Mouse (Mus musculus) limb, embryonic 13.5 days (tissue): Measurements from ENCODE around the gene Cdh4. TPM values are rescaled to one million over a fixed set of nuclear protein-coding genes. Genes with fewer than 3 reads are reported as not detected.

Experiments
- ATAC-seq: fragments of 200-750 bp; cut with Nextera tagmentation; 2 replicates; pipeline ENCODE4 v1.8.0; 2017; ENCODE audit warnings: low read depth, moderate number of reproducible peaks, moderate TSS enrichment; ENCODE audit not compliant: low FRiP score
- H3K27ac ChIP-seq: fragments of 300-500 bp; sonication (generic); 2 replicates; pipeline ENCODE4 v1.5.1; 2015; ENCODE audit warnings: inconsistent platforms, mild to moderate bottlenecking, moderate library complexity
- H3K27me3 ChIP-seq: fragments of 300-500 bp; sonication (generic); 2 replicates; pipeline ENCODE4 v1.6.1; 2015; ENCODE audit warnings: mild to moderate bottlenecking, inconsistent platforms
- H3K36me3 ChIP-seq: fragments of 300-500 bp; sonication (generic); 2 replicates; pipeline ENCODE4 v1.6.1; 2015; ENCODE audit warnings: inconsistent platforms, mild to moderate bottlenecking, moderate library complexity
- H3K4me1 ChIP-seq: fragments of 300-500 bp; sonication (generic); 2 replicates; pipeline ENCODE4 v1.6.1; 2015; ENCODE audit warnings: inconsistent platforms
- H3K4me2 ChIP-seq: fragments of 300-500 bp; sonication (generic); replicated peaks from 2 replicates; pipeline ENCODE4 v1.6.1; 2015; ENCODE audit warnings: inconsistent platforms, mild to moderate bottlenecking, moderate library complexity
- H3K4me3 ChIP-seq: fragments of 300-500 bp; sonication (generic); 2 replicates; pipeline ENCODE4 v1.5.1; 2015; ENCODE audit warnings: moderate library complexity, mild to moderate bottlenecking, inconsistent platforms
- H3K9ac ChIP-seq: fragments of 300-500 bp; sonication (generic); 2 replicates; pipeline ENCODE4 v1.6.1; 2015; ENCODE audit warnings: mild to moderate bottlenecking, inconsistent platforms
- H3K9me3 ChIP-seq: fragments of 300-500 bp; sonication (generic); 2 replicates; pipeline ENCODE4 v1.6.1; 2016; ENCODE audit warnings: inconsistent platforms
- WGBS: fragments of 180-500 bp; shearing (Covaris S2); methylation state at CpG from one replicate; pipeline ENCODE4 v1.1.7; 2015; 5-methylcytosine and 5-hydroxymethylcytosine counted together
- polyA plus RNA-seq: library from polyadenylated mRNA; unstranded; fragments of >200 nt; fragmentation: Nextera tagmentation; extraction: Ambion mirVana; gene quantifications from 2 replicates; pipeline ENCODE4 v1.2.1, GENCODE M21; 2015

Gene Cdh4
- polyA plus RNA-seq, 1 experiment from 2014 or later: 12.2 TPM

DNA sequence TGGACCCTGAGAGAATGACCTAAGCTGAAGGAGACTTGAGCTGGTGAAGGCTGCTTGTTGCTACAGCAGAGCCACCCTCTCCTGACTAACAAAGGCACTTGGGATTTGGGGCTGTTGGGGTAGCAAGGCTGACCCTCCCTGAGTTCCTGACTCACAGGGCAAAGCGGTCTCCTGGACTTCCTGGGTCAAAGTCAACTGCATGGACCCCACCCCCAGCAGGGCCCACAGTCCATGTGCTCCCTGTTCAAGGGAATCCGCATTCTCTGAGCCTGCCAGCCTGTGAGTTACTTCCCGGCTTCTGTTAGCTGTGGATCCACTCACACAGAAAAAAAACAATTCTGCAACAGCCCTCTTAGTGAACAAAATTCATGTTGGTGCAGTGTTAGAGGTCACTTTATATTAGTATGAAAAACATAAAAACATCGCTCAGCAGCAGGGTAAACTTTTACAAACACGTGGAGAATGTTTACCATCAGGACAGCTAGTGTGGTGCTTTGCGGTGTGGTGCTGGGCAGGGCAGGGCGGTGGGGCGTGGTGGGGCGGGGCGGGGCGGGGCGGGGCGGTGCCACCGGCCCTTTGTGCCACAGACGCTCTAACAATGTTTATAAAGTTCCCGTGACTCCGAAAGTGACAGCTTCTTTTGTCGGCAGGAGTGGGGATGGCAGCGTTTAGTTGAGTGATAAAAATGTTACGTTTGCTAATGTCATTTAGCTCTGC, 219.9 kb downstream of the Cdh4 start:
- 4% methylated on average over 20 of the region's 20 CpGs for WGBS
- Histone ChIP-seq H3K4me3 (peak overlapping the region; percentile 16; the same call in 1 of the 2 replicates), H3K4me2 (peak overlapping the region; percentile 47)

DNA sequence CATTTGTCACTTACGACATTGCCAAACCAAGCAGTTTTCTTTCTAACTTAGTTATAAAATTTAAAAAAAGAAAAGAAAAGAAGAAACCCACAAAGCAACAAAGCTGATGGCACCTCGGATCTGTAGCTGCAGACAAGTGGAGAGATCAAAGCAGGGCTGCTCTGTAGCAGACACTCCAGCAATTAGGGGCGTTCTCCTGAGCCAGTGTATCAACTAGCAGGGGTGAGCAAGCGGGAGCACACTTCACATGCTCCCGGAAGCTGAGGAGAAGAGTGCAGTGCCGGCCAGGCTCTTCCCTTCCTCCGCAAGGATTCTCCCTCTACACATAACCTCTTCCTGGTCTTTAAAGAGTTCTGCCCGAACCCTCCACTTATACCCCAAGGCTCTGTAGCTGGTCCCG, 220.5 kb downstream of the Cdh4 start:
- H3K4me2 ChIP-seq: peak overlapping the region; percentile 47
- no peak for ATAC-seq
- WGBS: 7% methylated on average over 9 of the region's 9 CpGs
- peak overlapping the region; percentile 16; the same call in 1 of the 2 replicates for H3K4me3 ChIP-seq
- H3K4me1 ChIP-seq: peaks cover 26% of the 10 kb centered on the region
- no peak overlapping the region for H3K27ac ChIP-seq
- no peak overlapping the region for H3K9ac ChIP-seq
- no peaks in the 10 kb centered on the region for H3K36me3 ChIP-seq
- H3K27me3 ChIP-seq: peaks cover 61% of the 10 kb centered on the region
- no peaks in the 10 kb centered on the region; the same call in 1 of the 2 replicates for H3K9me3 ChIP-seq

More for the DNA sequence above, 219.9 kb downstream of the Cdh4 start:
- Histone ChIP-seq H3K4me1 (peaks cover 26% of the 10 kb centered on the region), H3K9ac (no peak overlapping the region), H3K27me3 (peaks cover 56% of the 10 kb centered on the region), H3K9me3 (no peaks in the 10 kb centered on the region; the same call in 1 of the 2 replicates), H3K36me3 (no peaks in the 10 kb centered on the region), H3K27ac (no peak overlapping the region)
- ATAC-seq: no peak

DNA sequence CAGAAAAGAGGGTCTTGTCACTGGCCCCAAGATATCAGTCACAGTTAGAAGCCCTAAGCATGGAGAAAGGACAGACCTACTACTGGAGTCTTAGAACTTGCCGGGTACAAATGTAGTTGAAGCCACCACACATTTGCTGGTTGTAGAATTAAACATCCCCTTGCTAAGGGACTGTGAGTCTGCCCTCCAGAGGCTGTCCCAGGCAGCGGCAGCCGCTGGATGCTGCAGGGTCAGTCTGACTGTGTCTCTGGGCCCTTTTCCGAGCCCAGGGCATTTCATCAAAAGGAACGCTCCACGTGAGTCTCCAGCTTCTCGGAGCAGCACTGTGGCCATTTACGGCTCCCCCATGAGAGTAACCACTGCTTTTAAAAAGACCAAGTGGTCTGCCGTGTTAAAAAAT, 221.4 kb downstream of the Cdh4 start:
- Histone ChIP-seq H3K27me3 (peaks cover 71% of the 10 kb centered on the region), H3K4me2 (no peak overlapping the region), H3K27ac (no peak overlapping the region), H3K9ac (no peak overlapping the region), H3K9me3 (no peaks in the 10 kb centered on the region; the same call in 1 of the 2 replicates), H3K4me1 (peaks cover 26% of the 10 kb centered on the region), H3K36me3 (no peaks in the 10 kb centered on the region), H3K4me3 (no peak overlapping the region)
- WGBS: 14% methylated on average over 9 of the region's 9 CpGs
- ATAC-seq: no peak

DNA sequence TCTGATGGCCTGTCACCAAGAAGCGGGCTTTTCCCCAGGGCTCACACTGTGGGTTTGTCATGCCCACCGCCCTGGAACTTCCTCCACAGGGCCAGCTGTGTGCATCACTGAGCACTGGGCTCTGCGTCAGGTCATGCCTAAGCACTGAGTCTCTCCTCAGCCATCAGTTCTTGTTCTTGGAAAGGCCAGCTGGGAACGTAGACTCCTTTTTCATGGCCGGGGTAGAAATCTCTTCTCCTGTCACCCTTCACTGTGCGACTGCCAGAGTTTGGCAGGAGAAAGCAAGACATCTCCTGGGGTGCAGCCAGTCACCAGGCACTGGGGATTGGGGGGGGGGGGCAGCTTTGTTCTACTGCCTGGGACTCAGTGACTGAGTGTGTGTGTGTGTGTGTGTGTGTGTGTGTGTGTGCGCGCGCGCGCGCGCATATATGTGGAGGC, 222.0 kb downstream of the Cdh4 start:
- Histone ChIP-seq H3K9me3 (no peaks in the 10 kb centered on the region; the same call in 1 of the 2 replicates), H3K27ac (no peak overlapping the region), H3K9ac (no peak overlapping the region), H3K36me3 (no peaks in the 10 kb centered on the region), H3K4me1 (peaks cover 26% of the 10 kb centered on the region), H3K4me3 (no peak overlapping the region), H3K4me2 (no peak overlapping the region), H3K27me3 (peaks cover 76% of the 10 kb centered on the region)
- no peak for ATAC-seq
- WGBS: 75% methylated on average over 13 of the region's 13 CpGs

DNA sequence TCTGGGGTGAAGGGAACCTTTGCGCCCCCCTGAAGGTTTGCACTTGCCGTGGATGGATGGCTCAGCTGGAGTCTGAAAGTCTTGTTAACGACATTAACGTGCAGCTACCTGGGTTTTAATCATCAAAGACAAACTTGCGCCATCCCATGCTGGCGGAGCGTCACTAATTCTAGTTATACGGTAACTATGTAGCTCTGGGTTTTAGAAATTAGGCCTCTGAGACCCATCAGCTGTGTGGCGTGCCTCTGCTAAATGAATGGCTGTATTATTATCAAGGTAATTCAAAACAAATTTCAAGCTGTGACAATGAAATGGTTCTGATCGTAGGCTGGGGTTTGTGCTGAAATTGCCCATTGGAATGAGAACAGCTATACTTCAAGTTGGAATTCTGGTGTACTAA, 228.5 kb downstream of the Cdh4 start:
- no peak overlapping the region for H3K9ac ChIP-seq
- H3K9me3 ChIP-seq: no peaks in the 10 kb centered on the region
- no peak overlapping the region for H3K27ac ChIP-seq
- H3K4me1 ChIP-seq: peaks cover 21% of the 10 kb centered on the region
- no peaks in the 10 kb centered on the region for H3K36me3 ChIP-seq
- H3K27me3 ChIP-seq: peaks cover 58% of the 10 kb centered on the region
- H3K4me2 ChIP-seq: no peak overlapping the region
- 25% methylated on average over 10 of the region's 10 CpGs for WGBS
- H3K4me3 ChIP-seq: no peak overlapping the region
- ATAC-seq: no peak

DNA sequence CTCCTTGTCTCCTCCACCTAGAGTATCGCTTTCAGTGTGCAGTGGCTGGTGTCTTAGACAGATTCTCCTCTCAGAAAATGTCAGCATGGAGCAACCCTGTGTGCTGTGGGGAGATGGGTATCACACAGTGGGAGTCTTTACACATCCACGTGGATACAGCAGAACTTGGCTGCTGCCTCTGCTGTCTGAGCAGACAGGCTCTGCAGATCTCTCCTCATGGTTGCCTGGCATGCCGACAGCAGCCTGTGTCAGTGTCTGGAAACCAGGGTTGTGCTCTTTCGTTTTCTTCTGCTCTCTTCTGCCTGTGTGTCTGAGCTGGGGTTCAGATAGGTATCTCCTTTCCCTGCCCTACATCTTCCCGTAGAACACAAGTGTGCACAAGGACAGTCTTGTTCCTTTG, 237.6 kb downstream of the Cdh4 start:
- H3K36me3 ChIP-seq: no peaks in the 10 kb centered on the region
- no peak overlapping the region for H3K27ac ChIP-seq
- H3K27me3 ChIP-seq: peaks cover 50% of the 10 kb centered on the region
- H3K4me2 ChIP-seq: no peak overlapping the region
- no peak overlapping the region for H3K4me3 ChIP-seq
- ATAC-seq: no peak
- no peaks in the 10 kb centered on the region for H3K9me3 ChIP-seq
- no peaks in the 10 kb centered on the region for H3K4me1 ChIP-seq
- H3K9ac ChIP-seq: no peak overlapping the region
- WGBS: 64% methylated on average over 5 of the region's 5 CpGs

DNA sequence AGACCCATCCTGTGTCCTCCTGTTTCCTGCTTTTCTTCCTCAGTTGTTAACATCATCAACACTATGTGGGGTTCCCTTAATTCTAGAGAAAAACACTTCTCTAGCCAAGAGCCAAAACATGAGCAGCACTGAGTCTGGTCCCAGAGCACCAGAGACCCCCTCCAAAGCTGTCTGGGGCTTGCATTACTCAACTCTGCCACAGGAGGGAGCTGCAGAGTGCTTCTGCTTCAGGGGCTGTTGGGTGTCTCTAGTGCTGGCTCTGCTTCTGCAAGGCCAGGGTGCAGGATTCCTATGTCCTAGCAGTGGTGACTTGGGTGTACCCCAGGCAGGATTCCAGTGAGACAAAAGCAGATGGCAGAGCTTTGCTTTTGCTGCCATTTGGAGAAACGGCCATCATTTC, 239.2 kb downstream of the Cdh4 start:
- Histone ChIP-seq H3K4me1 (no peaks in the 10 kb centered on the region), H3K27ac (no peak overlapping the region), H3K9me3 (no peaks in the 10 kb centered on the region), H3K9ac (no peak overlapping the region), H3K4me2 (no peak overlapping the region), H3K36me3 (no peaks in the 10 kb centered on the region), H3K27me3 (peaks cover 64% of the 10 kb centered on the region), H3K4me3 (no peak overlapping the region)
- 94% methylated on average over 1 of the region's 1 CpGs for WGBS
- ATAC-seq: no peak

DNA sequence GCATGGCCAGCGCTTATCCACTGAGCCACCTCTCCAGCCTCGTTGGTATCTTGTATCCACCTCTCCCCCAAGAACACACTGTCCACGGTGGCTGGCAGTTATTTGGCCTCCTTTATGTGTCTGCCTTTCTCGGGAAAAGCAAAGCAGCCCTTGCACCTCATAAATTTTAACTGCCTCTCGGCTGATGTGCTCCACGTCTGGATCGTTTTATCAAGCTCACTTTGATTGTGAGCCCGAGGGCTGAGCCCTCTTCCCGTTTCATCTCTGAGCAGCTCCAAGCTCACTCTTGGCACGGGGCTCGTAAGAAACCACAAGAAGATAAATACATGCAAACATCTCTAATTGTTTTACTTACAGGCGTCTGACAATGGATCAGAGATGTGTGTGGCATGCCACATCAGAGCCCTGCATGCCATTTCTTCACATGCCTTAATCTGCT, 245.0 kb downstream of the Cdh4 start:
- Histone ChIP-seq H3K4me2 (peak overlapping the region; percentile 14; the same call in 1 of the 2 replicates), H3K4me1 (peaks cover 19% of the 10 kb centered on the region), H3K36me3 (no peaks in the 10 kb centered on the region), H3K27me3 (peaks cover 61% of the 10 kb centered on the region), H3K9me3 (no peaks in the 10 kb centered on the region), H3K27ac (no peak overlapping the region), H3K9ac (no peak overlapping the region), H3K4me3 (no peak overlapping the region)
- WGBS: 5% methylated on average over 12 of the region's 12 CpGs
- ATAC-seq: peak; percentile 57; the same call in 1 of the 2 replicates

DNA sequence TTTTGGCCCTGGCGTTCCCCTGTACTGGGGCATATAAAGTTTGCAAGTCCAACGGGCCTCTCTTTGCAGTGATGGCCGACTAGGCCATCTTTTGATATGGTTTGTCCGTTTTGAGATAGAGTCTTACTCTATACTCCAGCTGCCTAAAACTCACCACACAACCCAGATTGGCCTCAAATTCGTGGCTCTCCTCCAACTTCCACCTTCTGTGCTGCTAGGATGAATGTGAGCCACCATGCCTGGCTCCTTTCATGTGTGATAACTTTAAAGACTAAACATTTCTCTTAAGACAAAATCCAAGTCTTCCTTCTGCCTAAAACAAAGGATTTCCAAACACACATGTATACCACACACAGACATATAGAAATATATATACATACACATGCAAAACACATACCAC, 246.7 kb downstream of the Cdh4 start:
- 81% methylated on average over 5 of the region's 5 CpGs for WGBS
- Histone ChIP-seq H3K4me3 (no peak overlapping the region), H3K4me2 (no peak overlapping the region), H3K36me3 (no peaks in the 10 kb centered on the region), H3K4me1 (peaks cover 19% of the 10 kb centered on the region), H3K9me3 (no peaks in the 10 kb centered on the region), H3K9ac (no peak overlapping the region), H3K27me3 (peaks cover 70% of the 10 kb centered on the region), H3K27ac (no peak overlapping the region)
- no peak for ATAC-seq

DNA sequence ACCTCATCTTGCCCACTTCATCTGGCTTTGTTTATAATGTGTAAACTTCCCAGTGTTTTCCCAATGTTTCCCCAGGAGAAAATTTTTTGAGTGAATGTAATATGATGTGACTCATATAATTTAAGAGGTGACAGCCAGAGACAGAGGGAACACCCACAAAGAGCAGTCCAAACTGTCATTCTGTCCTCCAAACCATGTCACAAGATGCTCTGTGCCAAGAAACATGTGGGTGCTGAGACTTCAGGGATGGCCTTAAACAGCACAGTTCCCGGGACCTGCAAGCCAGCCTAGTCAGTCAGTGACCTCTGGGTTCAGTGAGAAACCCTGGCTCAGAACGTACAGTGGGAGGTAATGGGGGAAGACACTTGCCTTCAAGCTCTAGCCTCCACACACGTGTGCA, 247.5 kb downstream of the Cdh4 start:
- ATAC-seq: no peak

DNA sequence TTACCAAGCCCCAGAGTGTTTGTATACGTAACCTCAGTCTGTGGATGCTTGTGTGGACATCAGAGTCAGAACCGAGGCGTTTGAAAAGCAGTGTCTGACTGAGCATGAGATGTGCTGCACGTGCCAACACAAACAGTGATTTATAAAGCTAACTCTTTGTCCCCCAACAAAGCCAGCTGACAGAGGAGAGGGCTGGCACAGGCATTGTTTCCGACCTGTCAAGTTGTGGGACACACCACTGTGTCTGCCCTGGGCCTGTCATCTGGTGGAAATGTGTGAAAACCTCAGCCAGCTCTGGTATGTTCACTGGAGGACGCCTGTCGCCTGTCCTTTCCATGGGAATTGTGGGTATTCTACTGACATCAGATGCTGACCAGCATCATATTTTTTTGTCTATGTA, 248.3 kb downstream of the Cdh4 start:
- H3K36me3 ChIP-seq: no peaks in the 10 kb centered on the region
- H3K9ac ChIP-seq: no peak overlapping the region
- H3K4me1 ChIP-seq: peaks cover 19% of the 10 kb centered on the region
- 68% methylated on average over 7 of the region's 7 CpGs for WGBS
- H3K9me3 ChIP-seq: no peaks in the 10 kb centered on the region
- H3K27ac ChIP-seq: no peak overlapping the region
- no peak for ATAC-seq
- H3K27me3 ChIP-seq: peaks cover 68% of the 10 kb centered on the region
- H3K4me3 ChIP-seq: no peak overlapping the region
- H3K4me2 ChIP-seq: no peak overlapping the region

More for the DNA sequence above, 247.5 kb downstream of the Cdh4 start:
- no peak overlapping the region for H3K4me3 ChIP-seq
- no peak overlapping the region for H3K27ac ChIP-seq
- peaks cover 70% of the 10 kb centered on the region for H3K27me3 ChIP-seq
- H3K9me3 ChIP-seq: no peaks in the 10 kb centered on the region
- H3K36me3 ChIP-seq: no peaks in the 10 kb centered on the region
- no peak overlapping the region for H3K9ac ChIP-seq
- no peak overlapping the region for H3K4me2 ChIP-seq
- WGBS: 59% methylated on average over 3 of the region's 3 CpGs
- peaks cover 19% of the 10 kb centered on the region for H3K4me1 ChIP-seq

DNA sequence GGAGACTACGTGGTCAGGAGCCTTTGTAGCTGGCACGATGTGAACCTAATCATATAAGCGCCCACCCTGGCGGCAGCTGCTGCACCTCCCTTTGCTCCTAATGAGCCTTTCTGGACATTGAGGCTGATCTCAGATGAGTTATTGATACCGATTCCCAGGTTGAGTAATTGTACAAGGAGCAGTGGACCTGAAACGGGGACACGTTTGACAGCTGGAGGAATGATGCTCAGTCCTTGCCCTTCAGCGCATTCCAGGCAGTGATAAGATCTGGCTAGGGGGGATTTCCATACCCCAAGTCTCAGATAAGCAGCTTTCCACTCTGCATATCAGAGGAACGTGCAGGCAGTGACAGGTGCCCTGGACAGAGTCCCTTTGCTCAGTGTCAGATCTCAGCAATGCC, 252.7 kb downstream of the Cdh4 start:
- Histone ChIP-seq H3K27me3 (peaks cover 64% of the 10 kb centered on the region), H3K9ac (no peak overlapping the region), H3K9me3 (no peaks in the 10 kb centered on the region), H3K4me3 (no peak overlapping the region), H3K36me3 (no peaks in the 10 kb centered on the region), H3K4me1 (peaks cover 16% of the 10 kb centered on the region), H3K4me2 (no peak overlapping the region), H3K27ac (no peak overlapping the region)
- ATAC-seq: no peak
- 68% methylated on average over 9 of the region's 9 CpGs for WGBS

DNA sequence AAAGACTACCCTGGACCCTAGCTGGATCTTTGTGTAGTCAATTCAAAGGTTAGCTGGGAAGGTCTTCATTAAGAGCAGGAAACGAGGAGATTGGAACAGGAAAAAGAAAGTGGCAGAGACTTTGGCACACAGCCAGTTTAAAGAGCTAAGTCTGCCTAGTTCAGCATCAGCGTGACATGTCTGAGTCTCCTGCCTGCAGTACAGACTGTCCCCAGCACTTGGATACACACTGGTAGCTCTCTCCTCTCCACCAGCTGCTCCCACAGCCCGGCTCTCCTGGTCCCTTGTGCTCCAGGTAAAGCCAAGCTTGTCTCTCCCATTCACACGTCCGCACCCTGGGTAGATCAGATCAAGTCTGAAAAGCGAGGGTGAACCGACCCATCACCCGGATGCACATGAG, 255.4 kb downstream of the Cdh4 start:
- Histone ChIP-seq H3K4me3 (no peak overlapping the region), H3K27me3 (peaks cover 41% of the 10 kb centered on the region), H3K4me2 (no peak overlapping the region), H3K9ac (no peak overlapping the region), H3K27ac (no peak overlapping the region), H3K36me3 (no peaks in the 10 kb centered on the region), H3K9me3 (no peaks in the 10 kb centered on the region), H3K4me1 (peaks cover 16% of the 10 kb centered on the region)
- ATAC-seq: no peak
- WGBS: 73% methylated on average over 8 of the region's 8 CpGs
